In genomic region chr17:56254695-56255094, GRCm38 (mm10) we compare ENCODE assay signal across 22 mouse cellular contexts. TPM values are rescaled to one million over a fixed set of nuclear protein-coding genes. Genes with fewer than 3 reads are reported as not detected.
DNase-seq lines count a peak whose midpoint lies in the region; ATAC-seq and TF ChIP-seq lines count a peak whose summit lies in the region.
"Had no signal": no experiment of that assay in that cellular context is flagged by ENCODE, and none has a peak within 500 bp of the region (broad histone marks: within the 10 kb centered on the region; RNA-seq: fewer than 3 reads in every experiment).

No protein-coding gene starts in this region.

- no peak for ATAC-seq in liver, embryonic 11.5 days (replicated peaks; ENCODE audit: low FRiP score)
- no peak for ATAC-seq in liver, postnatal 0 days
- no peak for ATAC-seq in neural tube, embryonic 15.5 days (ENCODE audit: low FRiP score)
- ATAC-seq: CD4-positive, CD25-positive, alpha-beta regulatory T cell, adult 4 months; liver, embryonic 12.5 days had no signal

- peaks cover 35% of the 10 kb centered on the region for H3K4me1 ChIP-seq in heart, embryonic 10.5 days
- peaks cover 29% of the 10 kb centered on the region for H3K4me1 ChIP-seq in liver, embryonic 11.5 days (replicated peaks; ENCODE audit: control insufficient read depth, insufficient read depth, low read length)
- peaks cover 24% of the 10 kb centered on the region for H3K4me1 ChIP-seq in liver, postnatal 0 days (ENCODE audit: insufficient read depth)
- H3K4me1 ChIP-seq in neural tube, embryonic 15.5 days = peaks cover 51% of the 10 kb centered on the region

- no peak overlapping the region for H3K4me2 ChIP-seq in liver, embryonic 11.5 days
- no peak overlapping the region for H3K4me2 ChIP-seq in liver, postnatal 0 days (ENCODE audit: low read depth, low read length)
- peak overlapping the region; percentile 92; the same call in 1 of the 2 replicates for H3K4me2 ChIP-seq in neural tube, embryonic 15.5 days

- no peak for TF ChIP-seq EP300 in liver, postnatal 0 days (IDR thresholded peaks at IDR 0.05; ENCODE audit: low read depth)

- H3K4me3 ChIP-seq in heart, embryonic 10.5 days = no peak overlapping the region
- no peak overlapping the region for H3K4me3 ChIP-seq in liver, embryonic 11.5 days (ENCODE audit: low read depth, low read length)
- no peak overlapping the region for H3K4me3 ChIP-seq in liver, postnatal 0 days (ENCODE audit: low read depth, low read length)
- H3K4me3 ChIP-seq in neural tube, embryonic 15.5 days (replicated peaks) = no peak overlapping the region
- H3K4me3 ChIP-seq: embryonic facial prominence, embryonic 12.5 days; liver, embryonic 12.5 days had no signal

- DNase-seq in adrenal gland, adult (ENCODE audit: inconsistent age in 2 of 2, low spot score in 1 of 2) = peak; percentile 29 to 42
- DNase-seq in adrenal gland, postnatal 14 days = no peak
- peak; percentile 93 for DNase-seq in heart, adult 11 months
- no peak for DNase-seq in heart, embryonic 10.5 days (ENCODE audit: low spot score)
- no peak for DNase-seq in liver, embryonic 11.5 days (ENCODE audit: low spot score)
- DNase-seq in liver, postnatal 0 days = no peak
- no peak for DNase-seq in embryo, embryonic 10.5 days (ENCODE audit: low spot score)
- DNase-seq: kidney, adult 18-20 months; kidney, postnatal 25 days had no signal

- no peaks in the 10 kb centered on the region for H3K9me3 ChIP-seq in heart, embryonic 10.5 days
- H3K9me3 ChIP-seq in liver, embryonic 11.5 days (ENCODE audit: control insufficient read depth, low read length) = no peaks in the 10 kb centered on the region
- no peaks in the 10 kb centered on the region for H3K9me3 ChIP-seq in liver, postnatal 0 days (ENCODE audit: low read length)
- H3K9me3 ChIP-seq in neural tube, embryonic 15.5 days (replicated peaks) = no peaks in the 10 kb centered on the region
- H3K9me3 ChIP-seq: embryonic facial prominence, embryonic 12.5 days; G1E; heart, embryonic 13.5 days; liver, embryonic 12.5 days; lung, embryonic 15.5 days had no signal

- WGBS in heart, embryonic 10.5 days = 74% methylated on average over 4 of the region's 4 CpGs
- WGBS in liver, embryonic 11.5 days = 82% methylated on average over 4 of the region's 4 CpGs
- WGBS in liver, postnatal 0 days (ENCODE audit: insufficient replicate concordance) = 78% methylated on average over 4 of the region's 4 CpGs
- WGBS in neural tube, embryonic 15.5 days = 78% methylated on average over 4 of the region's 4 CpGs

- peak overlapping the region; percentile 25; the same call in 1 of the 2 replicates for H3K9ac ChIP-seq in liver, embryonic 11.5 days (ENCODE audit: low read depth, low read length)
- H3K9ac ChIP-seq in liver, postnatal 0 days (replicated peaks) = no peak overlapping the region
- H3K9ac ChIP-seq in neural tube, embryonic 15.5 days (replicated peaks) = no peak overlapping the region
- H3K9ac ChIP-seq: embryonic facial prominence, embryonic 12.5 days; liver, embryonic 12.5 days; lung, embryonic 15.5 days had no signal

- no peak for TF ChIP-seq CTCF in liver, postnatal 0 days (IDR thresholded peaks at IDR 0.05; ENCODE audit: low read depth)

- peaks cover 20% of the 10 kb centered on the region for H3K36me3 ChIP-seq in heart, embryonic 10.5 days
- H3K36me3 ChIP-seq in liver, embryonic 11.5 days (ENCODE audit: control insufficient read depth, insufficient read depth, low read length) = peaks cover 11% of the 10 kb centered on the region
- peaks cover 3% of the 10 kb centered on the region for H3K36me3 ChIP-seq in liver, postnatal 0 days (replicated peaks; ENCODE audit: insufficient read depth, low read length)
- peaks cover 14% of the 10 kb centered on the region for H3K36me3 ChIP-seq in neural tube, embryonic 15.5 days

- H3K27me3 ChIP-seq in heart, embryonic 10.5 days (ENCODE audit: insufficient read depth, poor library complexity, severe bottlenecking) = no peaks in the 10 kb centered on the region
- H3K27me3 ChIP-seq in liver, embryonic 11.5 days (replicated peaks; ENCODE audit: control insufficient read depth, insufficient read depth, low read length) = no peaks in the 10 kb centered on the region
- H3K27me3 ChIP-seq in liver, postnatal 0 days (ENCODE audit: insufficient read depth, low read length) = no peaks in the 10 kb centered on the region
- no peaks in the 10 kb centered on the region for H3K27me3 ChIP-seq in neural tube, embryonic 15.5 days (replicated peaks)
- H3K27me3 ChIP-seq: embryonic facial prominence, embryonic 12.5 days; heart, embryonic 13.5 days; liver, embryonic 12.5 days; lung, embryonic 15.5 days had no signal

- no peak overlapping the region for H3K27ac ChIP-seq in heart, embryonic 10.5 days
- H3K27ac ChIP-seq in liver, embryonic 11.5 days (ENCODE audit: low read depth, low read length) = no peak overlapping the region
- no peak overlapping the region for H3K27ac ChIP-seq in liver, postnatal 0 days (ENCODE audit: low read depth)
- peak overlapping the region; percentile 95 for H3K27ac ChIP-seq in neural tube, embryonic 15.5 days (replicated peaks)
- H3K27ac ChIP-seq: liver, embryonic 12.5 days had no signal

RNA-seq across cellular contexts. Expression of gene Fem1a, which starts 1.9 kb away (rescaled TPM):
- 27.1 and 29.5 TPM in 2 replicates for total RNA-seq in adrenal gland, postnatal 14 days (2021)
- polyA plus RNA-seq in heart, embryonic 10.5 days (2016; fragmentation: Nextera tagmentation; extraction: Ambion mirVana) = 15.0 and 20.3 TPM in 2 replicates
- polyA plus RNA-seq in liver, embryonic 11.5 days (2014; fragmentation: Nextera tagmentation; extraction: Ambion mirVana) = 14.0 and 15.0 TPM in 2 replicates
- polyA plus RNA-seq in liver, postnatal 0 days (2015; fragmentation: Nextera tagmentation; extraction: Ambion mirVana) = 5.1 and 5.2 TPM in 2 replicates
- 16.2 and 16.9 TPM in 2 replicates for polyA plus RNA-seq in neural tube, embryonic 15.5 days (2015; fragmentation: Nextera tagmentation; extraction: Ambion mirVana)

RNA-seq across cellular contexts. Expression of gene Ticam1, which starts 21.9 kb away (rescaled TPM):
- total RNA-seq in adrenal gland, postnatal 14 days (2021) = 18.7 and 20.9 TPM in 2 replicates
- polyA plus RNA-seq in heart, embryonic 10.5 days (2016; fragmentation: Nextera tagmentation; extraction: Ambion mirVana) = 6.8 and 9.5 TPM in 2 replicates
- polyA plus RNA-seq in liver, embryonic 11.5 days (2014; fragmentation: Nextera tagmentation; extraction: Ambion mirVana) = 5.8 and 6.2 TPM in 2 replicates
- polyA plus RNA-seq in liver, postnatal 0 days (2015; fragmentation: Nextera tagmentation; extraction: Ambion mirVana) = 2.6 and 3.1 TPM in 2 replicates
- polyA plus RNA-seq in neural tube, embryonic 15.5 days (2015; fragmentation: Nextera tagmentation; extraction: Ambion mirVana) = 1.2 and 2.9 TPM in 2 replicates

RNA-seq across cellular contexts. Expression of gene Dpp9, which starts 36.0 kb away (rescaled TPM):
- 31.5 and 33.4 TPM in 2 replicates for total RNA-seq in adrenal gland, postnatal 14 days (2021)
- polyA plus RNA-seq in heart, embryonic 10.5 days (2016; fragmentation: Nextera tagmentation; extraction: Ambion mirVana) = 31.0 and 34.3 TPM in 2 replicates
- polyA plus RNA-seq in liver, embryonic 11.5 days (2014; fragmentation: Nextera tagmentation; extraction: Ambion mirVana) = 38.8 and 39.6 TPM in 2 replicates
- polyA plus RNA-seq in liver, postnatal 0 days (2015; fragmentation: Nextera tagmentation; extraction: Ambion mirVana) = 10.2 and 12.1 TPM in 2 replicates
- 22.4 and 27.2 TPM in 2 replicates for polyA plus RNA-seq in neural tube, embryonic 15.5 days (2015; fragmentation: Nextera tagmentation; extraction: Ambion mirVana)

RNA-seq across cellular contexts. Expression of gene Plin3, which starts 38.0 kb away (rescaled TPM):
- total RNA-seq in adrenal gland, postnatal 14 days (2021) = 76.9 and 106 TPM in 2 replicates
- 81.7 and 93.2 TPM in 2 replicates for polyA plus RNA-seq in heart, embryonic 10.5 days (2016; fragmentation: Nextera tagmentation; extraction: Ambion mirVana)
- polyA plus RNA-seq in liver, embryonic 11.5 days (2014; fragmentation: Nextera tagmentation; extraction: Ambion mirVana) = 48.4 and 53.7 TPM in 2 replicates
- polyA plus RNA-seq in liver, postnatal 0 days (2015; fragmentation: Nextera tagmentation; extraction: Ambion mirVana) = 25.8 and 26.8 TPM in 2 replicates
- 13.2 and 28.7 TPM in 2 replicates for polyA plus RNA-seq in neural tube, embryonic 15.5 days (2015; fragmentation: Nextera tagmentation; extraction: Ambion mirVana)

RNA-seq across cellular contexts. Expression of gene Arrdc5, which starts 45.4 kb away (rescaled TPM):
- total RNA-seq in adrenal gland, postnatal 14 days (2021) = not detected in 2 replicates
- polyA plus RNA-seq in heart, embryonic 10.5 days (2016; fragmentation: Nextera tagmentation; extraction: Ambion mirVana) = not detected in 2 replicates
- polyA plus RNA-seq in liver, embryonic 11.5 days (2014; fragmentation: Nextera tagmentation; extraction: Ambion mirVana) = not detected in 2 replicates
- not detected in 2 replicates for polyA plus RNA-seq in liver, postnatal 0 days (2015; fragmentation: Nextera tagmentation; extraction: Ambion mirVana)
- polyA plus RNA-seq in neural tube, embryonic 15.5 days (2015; fragmentation: Nextera tagmentation; extraction: Ambion mirVana) = 0.34 TPM in 1 of 2 replicates, not detected in the other
- total RNA-seq: adrenal gland, adult 18-20 months; common myeloid progenitor, adult 5-6 weeks; G1E; hematopoietic stem cell, adult 5-6 weeks; left cerebral cortex, postnatal 36 days; monocyte, adult 5-6 weeks; neutrophil, adult 5-6 weeks had no signal
- polyA plus RNA-seq: CD4-positive, CD25-positive, alpha-beta regulatory T cell, adult 4 months; embryonic facial prominence, embryonic 12.5 days; G1E; heart, embryonic 13.5 days; liver, embryonic 12.5 days; lung, embryonic 15.5 days had no signal

Comparison
In these comparisons a context has a peak if more than half of its experiments do, and no peak if none do; other contexts are left out.
1. DNase-seq: peak in adrenal gland, adult (2 of 2) and heart, adult 11 months (single experiment); none in adrenal gland, postnatal 14 days (single experiment), heart, embryonic 10.5 days (single experiment), liver, embryonic 11.5 days (single experiment), liver, postnatal 0 days (single experiment) and embryo, embryonic 10.5 days (single experiment).